Mouse (Mus musculus) heart, embryonic 11.5 days (tissue): ENCODE measurements around the gene Gm49673. TPM values are rescaled to one million over a fixed set of nuclear protein-coding genes. Genes with fewer than 3 reads are reported as not detected.
"Not testable (repeated sequence)": the region's sequence is repeated elsewhere in the genome, so short reads cannot be mapped to it uniquely, and the experiment has no call there.

Experiments used
- ATAC-seq: fragments of 200-750 bp; cut with Nextera tagmentation; replicated peaks from 2 replicates; pipeline ENCODE4 v1.8.0; 2017; ENCODE audit warnings: moderate library complexity; ENCODE audit not compliant: insufficient number of reproducible peaks, low FRiP score, low TSS enrichment
- H3K27ac ChIP-seq: fragments of 300-500 bp; sonication (generic); 2 replicates; pipeline ENCODE4 v1.5.1; 2014; ENCODE audit warnings: mild to moderate bottlenecking, low read depth, low read length
- H3K27me3 ChIP-seq: fragments of 300-500 bp; sonication (generic); 2 replicates; pipeline ENCODE4 v1.6.1; 2014; ENCODE audit warnings: mild to moderate bottlenecking, low read length, mixed read lengths; ENCODE audit not compliant: control insufficient read depth, insufficient read depth
- H3K36me3 ChIP-seq: fragments of 300-500 bp; sonication (generic); 2 replicates; pipeline ENCODE4 v1.6.1; 2014; ENCODE audit warnings: mild to moderate bottlenecking, low read length, moderate library complexity, mixed read lengths; ENCODE audit not compliant: control insufficient read depth, insufficient read depth
- H3K4me1 ChIP-seq: fragments of 300-500 bp; sonication (generic); 2 replicates; pipeline ENCODE4 v1.6.1; 2014; ENCODE audit warnings: low read length; ENCODE audit not compliant: control insufficient read depth, insufficient read depth
- H3K4me2 ChIP-seq: fragments of 300-500 bp; sonication (generic); 2 replicates; pipeline ENCODE4 v1.6.1; 2014; ENCODE audit warnings: mild to moderate bottlenecking, moderate library complexity
- H3K4me3 ChIP-seq: fragments of 300-500 bp; sonication (generic); 2 replicates; pipeline ENCODE4 v1.5.1; 2014; ENCODE audit warnings: low read depth, low read length
- H3K9ac ChIP-seq: fragments of 300-500 bp; sonication (generic); 2 replicates; pipeline ENCODE4 v1.6.1; 2014; ENCODE audit warnings: mild to moderate bottlenecking, low read depth, low read length, moderate library complexity
- H3K9me3 ChIP-seq: fragments of 300-500 bp; sonication (generic); replicated peaks from 2 replicates; pipeline ENCODE4 v1.6.1; 2016; ENCODE audit warnings: low read length; ENCODE audit not compliant: control insufficient read depth
- WGBS: fragments of 180-500 bp; shearing (Covaris S2); extraction: QIAGEN DNeasy Blood & Tissue Kit; methylation state at CpG from one replicate; pipeline ENCODE4 v1.1.7; 2014; ENCODE audit not compliant: insufficient replicate concordance; 5-methylcytosine and 5-hydroxymethylcytosine counted together
- polyA plus RNA-seq: library from polyadenylated mRNA; unstranded; fragments of >200 nt; fragmentation: Nextera tagmentation; extraction: Ambion mirVana; gene quantifications from 2 replicates; pipeline ENCODE4 v1.2.1, GENCODE M21; 2014

Gm49673 gene
- polyA plus RNA-seq, 1 experiment from 2014 or later: not detected

GRCm38 (mm10) chr17:8167436-8167835, 19.8 kb upstream of the Gm49673 start:
- H3K4me3 ChIP-seq, ATAC-seq, H3K36me3 ChIP-seq, H3K27me3 ChIP-seq, H3K9ac ChIP-seq, H3K27ac ChIP-seq, H3K9me3 ChIP-seq, H3K4me1 ChIP-seq, H3K4me2 ChIP-seq: not testable (repeated sequence)
- WGBS: 82% methylated on average over 6 of the region's 8 CpGs

GRCm38 (mm10) chr17:8166454-8166853, 18.9 kb upstream of the Gm49673 start:
- not testable (repeated sequence) for H3K36me3 ChIP-seq, H3K4me1 ChIP-seq, H3K9ac ChIP-seq, ATAC-seq, H3K27me3 ChIP-seq, H3K9me3 ChIP-seq, H3K27ac ChIP-seq
- H3K4me3 ChIP-seq: peak overlapping the region; percentile 14; the same call in 1 of the 2 replicates
- 79% methylated on average over 2 of the region's 3 CpGs for WGBS
- peak overlapping the region; percentile 52 for H3K4me2 ChIP-seq

GRCm38 (mm10) chr17:8165977-8166376, 18.4 kb upstream of the Gm49673 start:
- peak overlapping the region; percentile 47 for H3K4me3 ChIP-seq
- peak overlapping the region; percentile 52 for H3K4me2 ChIP-seq
- H3K9ac ChIP-seq, H3K27me3 ChIP-seq, H3K4me1 ChIP-seq, ATAC-seq, H3K9me3 ChIP-seq, H3K36me3 ChIP-seq, H3K27ac ChIP-seq: not testable (repeated sequence)
- WGBS: 1% methylated on average over 10 of the region's 11 CpGs

GRCm38 (mm10) chr17:8165608-8165945, 18.0 kb upstream of the Gm49673 start:
- ATAC-seq, H3K27me3 ChIP-seq, H3K36me3 ChIP-seq, H3K4me1 ChIP-seq, H3K9me3 ChIP-seq, H3K27ac ChIP-seq: not testable (repeated sequence)
- Histone ChIP-seq H3K4me3 (peak overlapping the region; percentile 47), H3K4me2 (peak overlapping the region; percentile 52), H3K9ac (peak overlapping the region; percentile 64; the same call in 1 of the 2 replicates)
- 0% methylated on average over 31 of the region's 42 CpGs for WGBS

- not testable (repeated sequence) for H3K4me1 ChIP-seq, H3K36me3 ChIP-seq, H3K27ac ChIP-seq, H3K9me3 ChIP-seq, H3K27me3 ChIP-seq
- WGBS: 3% methylated on average over 13 of the region's 55 CpGs
- peak within 1 kb of the TSS; percentile 52 for H3K4me2 ChIP-seq
- ATAC-seq: peak; percentile 99
- H3K9ac ChIP-seq: peak within 1 kb of the TSS; percentile 64; the same call in 1 of the 2 replicates
- peak within 1 kb of the TSS; percentile 47 for H3K4me3 ChIP-seq
Measured at GRCm38 (mm10) chr17:8164701-8165607, 17.4 kb upstream of the Gm49673 start, which contains the start of gene Fgfr1op. TSS of gene Fgfr1op (plus strand) at chr17:8165501.

GRCm38 (mm10) chr17:8160969-8161368, 13.4 kb upstream of the Gm49673 start:
- 46% methylated on average over 2 of the region's 3 CpGs for WGBS
- not testable (repeated sequence) for H3K27ac ChIP-seq, H3K9me3 ChIP-seq, H3K4me2 ChIP-seq, H3K27me3 ChIP-seq, H3K36me3 ChIP-seq, ATAC-seq, H3K9ac ChIP-seq, H3K4me3 ChIP-seq, H3K4me1 ChIP-seq

GRCm38 (mm10) chr17:8158627-8159026, 11.0 kb upstream of the Gm49673 start:
- H3K4me3 ChIP-seq, H3K4me2 ChIP-seq, H3K9me3 ChIP-seq, H3K27me3 ChIP-seq, H3K9ac ChIP-seq, H3K36me3 ChIP-seq, H3K27ac ChIP-seq, H3K4me1 ChIP-seq, ATAC-seq: not testable (repeated sequence)
- no CpG with 5 or more reads among the region's 1 CpGs for WGBS

- H3K27ac ChIP-seq, ATAC-seq, H3K36me3 ChIP-seq, H3K9me3 ChIP-seq, H3K9ac ChIP-seq, H3K4me2 ChIP-seq, H3K27me3 ChIP-seq, H3K4me3 ChIP-seq, H3K4me1 ChIP-seq: not testable (repeated sequence)
- no CpG with 5 or more reads among the region's 8 CpGs for WGBS
Measured at GRCm38 (mm10) chr17:8155982-8156381, 8.4 kb upstream of the Gm49673 start.

GRCm38 (mm10) chr17:8155010-8155409, 7.4 kb upstream of the Gm49673 start:
- H3K9ac ChIP-seq, H3K4me3 ChIP-seq, H3K9me3 ChIP-seq, H3K4me1 ChIP-seq, H3K27me3 ChIP-seq, H3K36me3 ChIP-seq, H3K27ac ChIP-seq, H3K4me2 ChIP-seq, ATAC-seq: not testable (repeated sequence)
- WGBS: 69% methylated on average over 6 of the region's 7 CpGs
